Mouse (Mus musculus) bone marrow, adult 2 months (tissue): ENCODE data around the gene Coro6.

Experiments used
- CTCF ChIP-seq: fragments of 200-500 bp; IDR thresholded peaks from 2 replicates; pipeline ENCODE4 v1.5.1; 2011; ENCODE audit warnings: low read length, control low read depth; ENCODE audit not compliant: control insufficient read depth, insufficient read depth
- POLR2A ChIP-seq: fragments of 200-500 bp; IDR thresholded peaks from 2 replicates; pipeline ENCODE4 v1.6.1; 2011; ENCODE audit warnings: low read depth, mild to moderate bottlenecking, control low read depth, low read length, borderline replicate concordance; ENCODE audit not compliant: control insufficient read depth

- TF ChIP-seq CTCF (no peak), POLR2A (0 out of 2 replicates have a peak, but pooled peaks have one; percentile 16)
Observed at GRCm38 (mm10) chr11:77476216-77476615, 14.0 kb downstream of the Coro6 start.
